Mouse (Mus musculus) stomach, embryonic 14.5 days (tissue): ENCODE data around the gene Fzd10. TPM values are rescaled to one million over a fixed set of nuclear protein-coding genes. Genes with fewer than 3 reads are reported as not detected.
A peak's percentile ranks its signal among the peaks of the same experiment; 100 is the strongest.

Experiments
- ATAC-seq: fragments of 200-750 bp; cut with Nextera tagmentation; 2 replicates; pipeline ENCODE4 v1.8.0; 2017; ENCODE audit warnings: low read depth, moderate TSS enrichment; ENCODE audit not compliant: insufficient number of reproducible peaks, insufficient read depth, low FRiP score
- H3K27ac ChIP-seq: fragments of 300-500 bp; sonication (generic); 2 replicates; pipeline ENCODE4 v1.5.1; 2014; ENCODE audit warnings: mild to moderate bottlenecking, low read length, moderate library complexity, mixed read lengths
- H3K27me3 ChIP-seq: fragments of 300-500 bp; sonication (generic); 2 replicates; pipeline ENCODE4 v1.6.1; 2014; ENCODE audit warnings: low read length, control low read depth, mixed read lengths; ENCODE audit not compliant: control insufficient read depth, insufficient read depth
- H3K36me3 ChIP-seq: fragments of 300-500 bp; sonication (generic); 2 replicates; pipeline ENCODE4 v1.6.1; 2014; ENCODE audit warnings: mild to moderate bottlenecking, control low read depth, low read length, moderate library complexity, mixed read lengths; ENCODE audit not compliant: control insufficient read depth, insufficient read depth
- H3K4me1 ChIP-seq: fragments of 300-500 bp; sonication (generic); 2 replicates; pipeline ENCODE4 v1.6.1; 2014; ENCODE audit warnings: low read length, control low read depth, mixed read lengths; ENCODE audit not compliant: control insufficient read depth, insufficient read depth
- H3K4me2 ChIP-seq: fragments of 300-500 bp; sonication (generic); replicated peaks from 2 replicates; pipeline ENCODE4 v1.6.1; 2014; ENCODE audit warnings: low read depth, low read length, control low read depth
- H3K4me3 ChIP-seq: fragments of 300-500 bp; sonication (generic); 2 replicates; pipeline ENCODE4 v1.5.1; 2014; ENCODE audit warnings: low read depth, low read length, control low read depth
- H3K9ac ChIP-seq: fragments of 300-500 bp; sonication (generic); replicated peaks from 2 replicates; pipeline ENCODE4 v1.6.1; 2014; ENCODE audit warnings: low read depth, mild to moderate bottlenecking, control low read depth, low read length, moderate library complexity, mixed read lengths
- H3K9me3 ChIP-seq: fragments of 300-500 bp; sonication (generic); 2 replicates; pipeline ENCODE4 v1.6.1; 2016; ENCODE audit warnings: low read depth, low read length, control low read depth; ENCODE audit not compliant: control insufficient read depth
- WGBS: fragments of 180-500 bp; shearing (Covaris S2); extraction: QIAGEN DNeasy Blood & Tissue Kit; methylation state at CpG from one replicate; pipeline ENCODE4 v1.1.7; 2014; 5-methylcytosine and 5-hydroxymethylcytosine counted together
- polyA plus RNA-seq: library from polyadenylated mRNA; unstranded; fragments of >200 nt; fragmentation: Nextera tagmentation; extraction: Ambion mirVana; gene quantifications from 2 replicates; pipeline ENCODE4 v1.2.1, GENCODE M21; 2014

The Fzd10 gene
- 1.9 and 2.0 TPM in 2 replicates for polyA plus RNA-seq

DNA sequence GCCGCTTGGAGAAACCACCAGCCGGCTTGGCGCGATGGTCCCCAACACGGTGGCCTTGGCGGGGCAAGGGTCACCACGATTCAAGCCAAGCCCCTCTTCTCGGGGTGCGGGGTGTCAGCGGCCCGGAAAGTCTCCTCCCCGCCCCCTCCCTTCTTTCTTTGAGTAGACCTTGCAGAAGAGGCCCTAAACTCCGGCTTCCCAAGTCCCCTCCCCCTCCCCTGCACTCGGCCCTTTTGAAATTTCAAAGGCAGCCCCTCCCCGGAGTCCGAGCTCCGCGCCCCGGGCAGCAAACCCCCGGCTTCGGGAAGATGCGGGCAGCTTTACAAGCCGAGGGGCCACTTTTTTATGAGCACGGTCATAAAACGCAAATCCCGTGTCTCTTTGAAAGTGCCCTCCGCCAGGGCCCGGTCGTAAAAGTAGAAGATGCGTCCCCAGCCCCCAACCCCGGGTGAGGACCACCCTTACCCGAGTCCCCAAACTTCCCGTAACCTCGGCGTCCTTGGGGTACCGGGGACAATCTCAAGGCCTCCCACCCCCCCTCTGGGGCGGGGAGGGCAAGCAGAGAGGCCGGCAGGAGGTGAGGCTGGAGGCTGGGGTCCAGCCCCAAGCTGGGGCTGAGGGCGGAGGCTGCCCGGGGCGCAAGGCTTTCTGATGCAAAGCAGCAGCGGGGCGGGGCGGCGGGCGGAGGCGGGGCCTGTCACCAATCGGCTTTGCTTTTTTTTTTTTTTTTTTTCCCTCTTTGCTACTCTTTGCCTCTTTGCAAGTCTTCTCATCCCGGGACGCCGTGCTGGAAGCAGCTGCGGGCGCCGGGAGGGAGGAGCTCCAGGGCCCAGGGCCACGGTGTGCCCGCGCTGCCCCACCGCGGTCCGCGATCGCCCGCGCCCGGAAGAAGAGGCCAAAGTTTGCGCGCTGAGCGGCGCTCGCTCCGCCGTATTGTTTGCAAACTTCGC, at the start of gene Fzd10:
TSS of gene Fzd10 (plus strand) at position 773 of the 950 bp plus-strand sequence.
- Histone ChIP-seq H3K27ac (peak within 1 kb of the TSS; percentile 61), H3K9ac (peak within 1 kb of the TSS; percentile 38), H3K9me3 (no peaks in the 10 kb centered on the region), H3K4me3 (peak within 1 kb of the TSS; percentile 55), H3K4me1 (peaks cover 21% of the 10 kb centered on the region), H3K36me3 (no peaks in the 10 kb centered on the region), H3K4me2 (peak within 1 kb of the TSS; percentile 95), H3K27me3 (peaks cover 43% of the 10 kb centered on the region)
- peak; percentile 46; the same call in 1 of the 2 replicates for ATAC-seq
- under 1% methylated on average over 67 of the region's 73 CpGs for WGBS

- WGBS, result 12% methylated on average over 11 of the region's 11 CpGs
- Histone ChIP-seq H3K4me3 (no peak overlapping the region), H3K27me3 (peaks cover 3% of the 10 kb centered on the region; the same call in 1 of the 2 replicates), H3K9ac (no peak overlapping the region), H3K4me1 (no peaks in the 10 kb centered on the region), H3K27ac (no peak overlapping the region), H3K36me3 (no peaks in the 10 kb centered on the region), H3K9me3 (peaks cover 2% of the 10 kb centered on the region; the same call in 1 of the 2 replicates), H3K4me2 (peak overlapping the region; percentile 4; the same call in 1 of the 2 replicates)
- ATAC-seq, result no peak
Observed at GRCm38 (mm10) chr5:128551448-128551847, 49.2 kb upstream of the Fzd10 start.

GRCm38 (mm10) chr5:128552136-128552890, 48.3 kb upstream of the Fzd10 start:
- ATAC-seq, result no peak
- Histone ChIP-seq H3K36me3 (no peaks in the 10 kb centered on the region), H3K4me3 (no peak overlapping the region), H3K27ac (no peak overlapping the region), H3K4me1 (no peaks in the 10 kb centered on the region), H3K9me3 (peaks cover 2% of the 10 kb centered on the region; the same call in 1 of the 2 replicates), H3K27me3 (peaks cover 3% of the 10 kb centered on the region; the same call in 1 of the 2 replicates), H3K9ac (no peak overlapping the region), H3K4me2 (peak overlapping the region; percentile 4; the same call in 1 of the 2 replicates)
- WGBS, result 10% methylated on average over 28 of the region's 28 CpGs

- no peaks in the 10 kb centered on the region for H3K36me3 ChIP-seq
- H3K4me1 ChIP-seq, result no peaks in the 10 kb centered on the region
- 10% methylated on average over 7 of the region's 7 CpGs for WGBS
- no peak overlapping the region for H3K4me3 ChIP-seq
- H3K9me3 ChIP-seq, result no peaks in the 10 kb centered on the region
- no peak overlapping the region for H3K9ac ChIP-seq
- ATAC-seq, result no peak
- no peaks in the 10 kb centered on the region for H3K27me3 ChIP-seq
- no peak overlapping the region for H3K4me2 ChIP-seq
- no peak overlapping the region for H3K27ac ChIP-seq
Observed at GRCm38 (mm10) chr5:128558126-128558525, 42.5 kb upstream of the Fzd10 start.

- Histone ChIP-seq H3K27ac (no peak overlapping the region), H3K4me2 (no peak overlapping the region), H3K27me3 (no peaks in the 10 kb centered on the region), H3K9ac (no peak overlapping the region), H3K36me3 (no peaks in the 10 kb centered on the region), H3K9me3 (no peaks in the 10 kb centered on the region), H3K4me3 (no peak overlapping the region), H3K4me1 (no peaks in the 10 kb centered on the region)
- no peak for ATAC-seq
- 27% methylated on average over 6 of the region's 6 CpGs for WGBS
Observed at GRCm38 (mm10) chr5:128567313-128567712, 33.3 kb upstream of the Fzd10 start.

DNA sequence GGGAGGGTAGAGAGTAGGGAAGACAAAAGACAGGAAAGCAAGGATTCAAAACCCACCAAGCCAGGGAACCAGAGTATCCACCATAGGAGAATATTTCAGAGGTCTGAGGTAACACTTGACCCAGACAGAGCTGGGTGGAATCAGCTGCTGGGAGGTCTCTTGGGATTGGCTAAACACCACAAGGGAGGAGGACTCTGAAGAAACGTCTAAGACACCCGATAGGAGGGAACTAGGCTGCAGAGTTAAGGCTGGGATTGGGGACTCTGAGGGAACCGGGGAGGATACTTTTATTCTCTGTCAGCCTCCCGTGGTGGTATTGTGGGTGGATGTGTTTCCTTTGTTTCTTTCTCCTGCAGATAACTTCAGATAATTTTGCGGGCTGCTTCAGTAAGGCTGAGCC, 31.7 kb upstream of the Fzd10 start:
- Histone ChIP-seq H3K4me1 (no peaks in the 10 kb centered on the region), H3K9me3 (no peaks in the 10 kb centered on the region), H3K27me3 (no peaks in the 10 kb centered on the region), H3K27ac (no peak overlapping the region), H3K36me3 (no peaks in the 10 kb centered on the region), H3K4me3 (no peak overlapping the region), H3K9ac (no peak overlapping the region), H3K4me2 (no peak overlapping the region)
- 33% methylated on average over 5 of the region's 5 CpGs for WGBS
- no peak for ATAC-seq

DNA sequence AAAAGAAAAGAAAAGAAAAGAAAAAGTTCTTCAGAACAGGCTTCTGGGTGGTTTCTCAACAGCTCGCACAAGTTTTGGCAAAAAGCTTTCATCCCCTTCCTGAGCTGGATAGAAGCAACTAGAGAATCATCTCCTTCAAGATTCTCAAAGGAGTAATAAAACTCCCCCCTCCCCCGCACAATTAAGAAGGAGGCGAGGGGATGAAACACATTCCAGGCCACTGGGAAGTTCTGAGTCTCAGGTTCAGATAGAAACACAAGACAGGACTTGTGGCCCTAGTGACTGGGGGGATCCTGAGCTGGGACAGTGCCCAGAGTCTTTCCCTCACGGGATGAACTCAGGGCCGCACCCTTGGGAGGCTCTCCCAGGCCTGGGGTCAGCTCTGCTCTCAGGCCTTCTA, 30.6 kb upstream of the Fzd10 start:
- H3K27me3 ChIP-seq, result no peaks in the 10 kb centered on the region
- no peak overlapping the region for H3K4me2 ChIP-seq
- 44% methylated on average over 5 of the region's 5 CpGs for WGBS
- no peak for ATAC-seq
- H3K4me3 ChIP-seq, result no peak overlapping the region
- no peaks in the 10 kb centered on the region for H3K4me1 ChIP-seq
- no peaks in the 10 kb centered on the region for H3K36me3 ChIP-seq
- no peaks in the 10 kb centered on the region for H3K9me3 ChIP-seq
- H3K27ac ChIP-seq, result no peak overlapping the region
- no peak overlapping the region for H3K9ac ChIP-seq

DNA sequence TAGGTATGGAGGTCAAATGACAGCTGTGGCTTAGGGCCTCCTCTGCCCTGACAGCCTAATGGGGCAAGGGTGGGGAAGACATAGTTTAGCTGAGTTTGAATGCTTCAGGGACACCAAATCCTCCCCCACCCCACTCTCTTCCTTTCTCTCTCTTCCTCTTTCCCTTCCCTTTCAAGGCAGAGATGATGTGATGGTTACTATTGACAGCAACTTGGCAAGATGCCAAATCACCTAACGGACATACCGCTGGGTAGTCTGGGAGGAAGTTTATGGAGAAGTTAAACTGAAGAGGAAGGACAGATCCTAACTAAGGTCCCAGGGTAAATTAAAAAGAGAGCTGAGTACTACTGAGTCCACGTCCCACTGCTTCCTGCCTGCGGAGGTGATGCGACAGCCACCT, 29.8 kb upstream of the Fzd10 start:
- no peak for ATAC-seq
- H3K4me3 ChIP-seq, result no peak overlapping the region
- H3K4me1 ChIP-seq, result no peaks in the 10 kb centered on the region
- H3K9me3 ChIP-seq, result no peaks in the 10 kb centered on the region
- H3K27me3 ChIP-seq, result no peaks in the 10 kb centered on the region
- H3K9ac ChIP-seq, result no peak overlapping the region
- no peaks in the 10 kb centered on the region for H3K36me3 ChIP-seq
- WGBS, result 64% methylated on average over 5 of the region's 5 CpGs
- H3K4me2 ChIP-seq, result no peak overlapping the region
- no peak overlapping the region for H3K27ac ChIP-seq
